Mouse (Mus musculus) ZHBTc4 (cell line): Measurements from ENCODE around the gene Pla2g4d.
"Not testable (repeated sequence)": the region's sequence is repeated elsewhere in the genome, so short reads cannot be mapped to it uniquely, and the experiment has no call there.

ENCODE experiments used
- DNase-seq: peaks from one replicate; pipeline ENCODE4 v3.0.0-alpha.2; 2011; ENCODE audit warnings: low read depth, low spot score

Gene Pla2g4d

GRCm38 (mm10) chr2:120262876-120263275 is 26.1 kb downstream of the Pla2g4d start:
- no peak for DNase-seq

- peak; percentile 28 for DNase-seq
Measured at GRCm38 (mm10) chr2:120261346-120261745, 27.7 kb downstream of the Pla2g4d start.

GRCm38 (mm10) chr2:120256259-120256658 is 32.7 kb downstream of the Pla2g4d start:
- no peak for DNase-seq

- DNase-seq, result no peak
Measured at GRCm38 (mm10) chr2:120252644-120253043, 36.4 kb downstream of the Pla2g4d start.

- no peak for DNase-seq
Measured at GRCm38 (mm10) chr2:120245421-120246016, 43.5 kb downstream of the Pla2g4d start.

- peak; percentile 21 for DNase-seq
Measured at GRCm38 (mm10) chr2:120244679-120245420, 44.1 kb downstream of the Pla2g4d start, which contains the start of gene Pla2g4e. Pla2g4e (minus strand) TSS chr2:120245335.

GRCm38 (mm10) chr2:120243995-120244394 is 45.0 kb downstream of the Pla2g4d start:
- peak; percentile 86 for DNase-seq

- DNase-seq, result peak; percentile 61
Measured at GRCm38 (mm10) chr2:120242791-120243467, 46.1 kb downstream of the Pla2g4d start.

- DNase-seq, result not testable (repeated sequence)
Measured at GRCm38 (mm10) chr2:120238733-120239132, 50.3 kb downstream of the Pla2g4d start.

GRCm38 (mm10) chr2:120237784-120238183 is 51.2 kb downstream of the Pla2g4d start:
- peak; percentile 33 for DNase-seq

GRCm38 (mm10) chr2:120235947-120236640 is 52.9 kb downstream of the Pla2g4d start:
- DNase-seq, result no peak

- DNase-seq, result no peak
Measured at GRCm38 (mm10) chr2:120235381-120235780, 53.6 kb downstream of the Pla2g4d start.

- no peak for DNase-seq
Measured at GRCm38 (mm10) chr2:120231642-120232041, 57.4 kb downstream of the Pla2g4d start.
